Mouse (Mus musculus) embryonic fibroblast, embryonic 13.5 days (primary cell): ENCODE data around the gene Aggf1.

Source experiments
- CTCF ChIP-seq: IDR thresholded peaks from 2 replicates; pipeline ENCODE4 v1.5.1; 2011; ENCODE audit warnings: mild to moderate bottlenecking, control low read depth, low read length, moderate library complexity, borderline replicate concordance; ENCODE audit not compliant: insufficient read depth
- POLR2A ChIP-seq: IDR thresholded peaks from 2 replicates; pipeline ENCODE4 v1.6.1; 2011; ENCODE audit warnings: low read depth, mild to moderate bottlenecking, control low read depth, low read length, moderate library complexity

DNA sequence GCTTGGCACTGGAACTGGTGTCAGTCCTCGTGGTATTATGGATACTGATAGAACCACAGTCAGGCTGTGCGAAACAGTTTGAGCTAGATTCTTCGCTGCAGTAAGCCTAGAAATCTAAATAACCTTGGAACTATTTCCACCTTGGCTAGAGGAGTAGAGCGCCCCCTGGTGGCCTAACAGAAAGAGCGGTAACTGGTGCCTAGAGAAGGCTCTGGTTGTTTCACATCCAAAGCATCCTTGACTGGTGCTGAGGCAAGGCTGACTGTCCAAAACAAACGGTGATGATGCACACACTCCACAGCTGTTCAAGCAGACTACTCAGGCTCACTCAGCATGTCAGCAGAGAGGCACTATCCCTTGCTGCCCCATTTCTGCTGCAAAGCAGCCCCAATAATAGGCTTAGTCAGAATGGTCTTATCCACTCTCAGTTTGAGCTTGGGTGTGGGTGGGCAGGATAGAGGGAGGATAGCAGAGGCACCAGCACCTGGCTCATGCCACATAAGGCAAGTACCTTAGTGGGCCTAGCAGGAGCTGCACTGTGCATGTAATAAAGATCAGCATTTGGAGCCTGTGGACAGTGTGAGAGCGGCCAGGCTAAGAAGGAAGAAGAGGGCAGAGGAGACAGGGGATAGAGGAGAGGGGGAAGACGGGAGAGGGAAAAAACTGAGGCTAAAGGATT is 28.0 kb downstream of the Aggf1 start:
- 0 out of 2 replicates have a peak, but pooled peaks have one; percentile 17 for TF ChIP-seq CTCF
- no peak for TF ChIP-seq POLR2A
